Mouse (Mus musculus): ENCODE data around the gene Ckmt2.

GRCm38 (mm10) chr13:91809476-91809875 is 67.2 kb downstream of the Ckmt2 start:
- no peak for TF ChIP-seq POLR2A (IDR thresholded peaks at IDR 0.05; ENCODE audit: borderline replicate concordance, insufficient read depth, low read length)
- no peak; the same call in 1 of the 2 replicates for TF ChIP-seq CTCF (IDR thresholded peaks at IDR 0.05; ENCODE audit: borderline replicate concordance, insufficient read depth, low read depth, low read length)
